Mouse (Mus musculus): ENCODE data around the gene E2f2. TPM values are rescaled to one million over a fixed set of nuclear protein-coding genes. Genes with fewer than 3 reads are reported as not detected.

E2f2 gene
- polyA plus RNA-seq, 1 experiment from 2014 or later = 9.0 TPM

DNA sequence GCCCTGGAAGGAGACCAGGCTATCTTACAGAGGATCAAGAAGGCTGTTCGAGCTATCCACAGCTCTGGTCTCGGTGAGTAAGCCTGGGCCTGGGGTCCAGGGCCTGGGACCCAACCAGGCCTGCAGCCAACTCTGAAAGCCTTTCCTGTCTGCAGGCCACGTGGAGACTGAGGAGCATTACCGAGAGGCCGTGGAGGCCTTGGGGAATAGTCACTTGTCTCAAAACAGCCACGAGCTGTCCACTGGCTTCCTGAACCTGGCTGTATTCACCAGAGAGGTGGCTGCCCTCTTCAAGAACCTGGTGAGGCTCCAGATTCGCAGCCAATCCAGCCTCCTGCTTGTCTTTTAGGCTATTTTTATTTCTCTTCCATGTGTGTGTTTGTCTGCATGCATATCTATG lies 55.2 kb downstream of the E2f2 start:
- Histone ChIP-seq H3K36me3 (ENCODE audit: control insufficient read depth, insufficient read depth, low read length) (no peaks in the 10 kb centered on the region), H3K27me3 (replicated peaks; ENCODE audit: control insufficient read depth, insufficient read depth, low read length) (no peaks in the 10 kb centered on the region), H3K9ac (ENCODE audit: low read depth, low read length) (no peak overlapping the region), H3K4me3 (ENCODE audit: low read depth, low read length) (no peak overlapping the region), H3K9me3 (ENCODE audit: control insufficient read depth, low read length) (no peaks in the 10 kb centered on the region), H3K4me1 (replicated peaks; ENCODE audit: control insufficient read depth, insufficient read depth, low read length) (no peaks in the 10 kb centered on the region), H3K27ac (ENCODE audit: low read depth, low read length) (no peak overlapping the region), H3K4me2 (no peak overlapping the region)
- 63% methylated on average over 7 of the region's 7 CpGs for WGBS
- ATAC-seq (replicated peaks; ENCODE audit: low FRiP score) (no peak), DNase-seq (ENCODE audit: low spot score) (no peak)

DNA sequence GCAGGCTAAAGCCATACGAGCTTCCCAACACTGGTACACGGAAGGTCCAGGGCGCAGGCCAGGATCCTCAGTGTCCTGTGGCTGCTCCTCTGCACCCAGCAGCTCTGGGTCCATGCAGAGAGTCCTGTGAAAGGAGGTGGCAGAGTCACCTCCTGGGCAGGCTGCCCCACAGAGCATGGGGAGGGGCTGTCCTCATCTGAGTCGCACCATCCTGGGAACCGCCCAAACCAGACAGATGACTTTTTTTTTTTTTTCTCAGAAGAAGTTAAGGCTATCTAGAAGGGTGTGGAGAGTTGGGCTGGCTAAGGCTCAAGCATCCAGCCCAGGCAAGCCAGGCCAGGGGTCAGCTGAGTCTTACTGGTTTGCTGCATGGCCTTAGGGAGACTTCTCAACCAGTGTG lies 56.4 kb downstream of the E2f2 start:
- Histone ChIP-seq H3K9me3 (ENCODE audit: control insufficient read depth, low read length) (no peaks in the 10 kb centered on the region), H3K9ac (ENCODE audit: low read depth, low read length) (no peak overlapping the region), H3K4me2 (no peak overlapping the region), H3K4me1 (replicated peaks; ENCODE audit: control insufficient read depth, insufficient read depth, low read length) (no peaks in the 10 kb centered on the region), H3K36me3 (ENCODE audit: control insufficient read depth, insufficient read depth, low read length) (no peaks in the 10 kb centered on the region), H3K27ac (ENCODE audit: low read depth, low read length) (no peak overlapping the region), H3K4me3 (ENCODE audit: low read depth, low read length) (no peak overlapping the region), H3K27me3 (replicated peaks; ENCODE audit: control insufficient read depth, insufficient read depth, low read length) (no peaks in the 10 kb centered on the region)
- 65% methylated on average over 5 of the region's 5 CpGs for WGBS
- no peak for ATAC-seq (replicated peaks; ENCODE audit: low FRiP score)
- no peak for DNase-seq (ENCODE audit: low spot score)

DNA sequence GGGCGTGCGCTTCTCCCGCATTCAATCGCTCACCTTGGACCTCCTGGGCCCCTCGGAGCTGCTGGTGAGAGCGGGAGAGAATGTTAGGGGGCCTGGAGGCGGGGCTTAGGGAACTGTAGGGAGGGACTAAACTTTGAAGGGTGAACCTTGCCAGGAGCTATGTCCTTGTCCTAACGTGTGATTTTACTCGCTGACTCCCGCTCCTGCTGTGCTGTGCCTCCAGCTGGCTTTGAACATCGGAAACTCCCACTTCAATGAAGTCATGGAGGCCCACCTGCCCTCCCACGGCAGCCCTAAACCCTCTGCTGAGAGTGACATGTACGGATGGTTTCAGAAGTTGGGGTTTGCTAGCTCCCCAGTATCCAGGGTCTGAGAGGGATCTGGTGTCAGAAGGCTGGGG lies 66.5 kb downstream of the E2f2 start:
- H3K9ac ChIP-seq (ENCODE audit: low read depth, low read length) = no peak overlapping the region
- no peaks in the 10 kb centered on the region for H3K9me3 ChIP-seq (ENCODE audit: control insufficient read depth, low read length)
- 17% methylated on average over 13 of the region's 13 CpGs for WGBS
- H3K4me1 ChIP-seq (replicated peaks; ENCODE audit: control insufficient read depth, insufficient read depth, low read length) = no peaks in the 10 kb centered on the region
- DNase-seq (ENCODE audit: low spot score) = no peak
- no peaks in the 10 kb centered on the region for H3K36me3 ChIP-seq (ENCODE audit: control insufficient read depth, insufficient read depth, low read length)
- ATAC-seq (replicated peaks; ENCODE audit: low FRiP score) = no peak
- no peak overlapping the region for H3K4me3 ChIP-seq (ENCODE audit: low read depth, low read length)
- H3K27me3 ChIP-seq (replicated peaks; ENCODE audit: control insufficient read depth, insufficient read depth, low read length) = peaks cover 61% of the 10 kb centered on the region
- no peak overlapping the region for H3K27ac ChIP-seq (ENCODE audit: low read depth, low read length)
- H3K4me2 ChIP-seq = 0 out of 2 replicates have a peak overlapping the region, but pooled peaks have one; percentile 20

DNA sequence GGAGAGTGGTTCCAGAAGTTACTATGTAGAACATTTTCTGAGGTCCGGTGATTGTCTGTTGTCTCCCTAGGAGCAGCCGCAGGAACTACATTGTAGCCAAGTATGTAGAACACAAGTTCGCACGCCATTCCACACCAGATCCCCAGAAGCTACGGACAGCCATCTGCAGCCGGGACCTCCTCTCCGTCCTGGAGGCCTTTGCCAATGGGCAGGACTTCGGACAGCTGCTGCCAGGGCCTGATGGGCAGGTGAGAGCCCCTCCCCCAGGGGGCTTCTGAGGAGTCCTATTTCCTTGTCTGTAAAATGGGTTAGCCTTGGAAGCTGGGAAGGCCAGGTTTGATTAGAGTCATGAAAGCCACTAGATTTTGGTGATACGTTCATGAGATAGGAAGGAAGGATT lies 66.9 kb downstream of the E2f2 start:
- no peak overlapping the region for H3K4me3 ChIP-seq (ENCODE audit: low read depth, low read length)
- H3K4me2 ChIP-seq = no peak overlapping the region
- no peaks in the 10 kb centered on the region for H3K9me3 ChIP-seq (ENCODE audit: control insufficient read depth, low read length)
- H3K9ac ChIP-seq (ENCODE audit: low read depth, low read length) = no peak overlapping the region
- peaks cover 62% of the 10 kb centered on the region for H3K27me3 ChIP-seq (replicated peaks; ENCODE audit: control insufficient read depth, insufficient read depth, low read length)
- 57% methylated on average over 9 of the region's 9 CpGs for WGBS
- H3K27ac ChIP-seq (ENCODE audit: low read depth, low read length) = no peak overlapping the region
- no peaks in the 10 kb centered on the region for H3K4me1 ChIP-seq (replicated peaks; ENCODE audit: control insufficient read depth, insufficient read depth, low read length)
- ATAC-seq (replicated peaks; ENCODE audit: low FRiP score) = no peak
- no peaks in the 10 kb centered on the region for H3K36me3 ChIP-seq (ENCODE audit: control insufficient read depth, insufficient read depth, low read length)
- DNase-seq (ENCODE audit: low spot score) = no peak

DNA sequence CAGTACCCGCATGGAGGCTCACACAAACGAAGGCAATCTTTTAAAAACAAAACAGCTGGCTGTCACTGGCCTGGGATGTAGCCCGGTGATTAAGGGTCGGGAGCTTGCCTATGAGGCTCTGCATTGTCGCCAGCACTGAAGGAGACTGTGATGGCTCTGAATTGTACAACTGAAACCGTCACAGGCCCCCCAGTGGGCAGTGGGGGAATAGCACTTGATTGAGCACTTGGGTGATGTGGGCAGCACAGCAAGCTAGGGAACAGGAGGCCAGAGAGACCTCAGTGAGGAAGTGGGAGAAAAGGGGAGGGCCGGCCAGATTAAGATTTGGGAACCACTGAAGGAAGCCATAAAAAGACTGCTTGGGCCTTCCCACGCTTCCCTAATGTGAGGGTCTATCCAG lies 67.4 kb downstream of the E2f2 start:
- 14% methylated on average over 8 of the region's 8 CpGs for WGBS

DNA sequence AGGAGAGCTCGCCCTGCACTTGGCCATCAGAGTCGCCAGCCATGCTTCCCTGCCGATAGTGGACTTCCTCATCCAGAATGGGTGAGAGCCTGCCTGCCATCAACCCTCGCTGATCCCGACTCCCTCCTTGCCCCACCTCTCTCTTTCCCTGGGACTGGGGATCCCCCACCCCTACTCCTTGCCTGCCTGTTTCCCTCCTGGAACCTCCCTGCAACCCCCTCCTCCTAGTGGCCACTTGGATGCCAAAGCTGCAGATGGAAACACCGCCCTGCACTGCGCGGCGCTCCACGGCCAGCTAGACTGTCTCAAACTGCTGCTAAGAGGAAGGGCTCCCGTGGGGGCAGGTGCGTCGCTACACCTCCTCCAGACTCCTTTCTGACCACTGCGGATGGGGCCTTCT lies 67.9 kb downstream of the E2f2 start:
- peaks cover 69% of the 10 kb centered on the region for H3K27me3 ChIP-seq (replicated peaks; ENCODE audit: control insufficient read depth, insufficient read depth, low read length)
- DNase-seq (ENCODE audit: low spot score) (no peak), ATAC-seq (replicated peaks; ENCODE audit: low FRiP score) (no peak)
- WGBS = 57% methylated on average over 14 of the region's 14 CpGs
- no peaks in the 10 kb centered on the region for H3K9me3 ChIP-seq (ENCODE audit: control insufficient read depth, low read length)
- no peaks in the 10 kb centered on the region for H3K36me3 ChIP-seq (ENCODE audit: control insufficient read depth, insufficient read depth, low read length)
- no peak overlapping the region for H3K27ac ChIP-seq (ENCODE audit: low read depth, low read length)
- no peak overlapping the region for H3K4me2 ChIP-seq
- no peaks in the 10 kb centered on the region for H3K4me1 ChIP-seq (replicated peaks; ENCODE audit: control insufficient read depth, insufficient read depth, low read length)
- no peak overlapping the region for H3K4me3 ChIP-seq (ENCODE audit: low read depth, low read length)
- H3K9ac ChIP-seq (ENCODE audit: low read depth, low read length) = no peak overlapping the region

More for the DNA sequence above, 67.4 kb downstream of the E2f2 start:
- H3K4me1 ChIP-seq (replicated peaks; ENCODE audit: control insufficient read depth, insufficient read depth, low read length) = no peaks in the 10 kb centered on the region
- H3K9me3 ChIP-seq (ENCODE audit: control insufficient read depth, low read length) = no peaks in the 10 kb centered on the region
- H3K9ac ChIP-seq (ENCODE audit: low read depth, low read length) = no peak overlapping the region
- no peak overlapping the region for H3K27ac ChIP-seq (ENCODE audit: low read depth, low read length)
- H3K36me3 ChIP-seq (ENCODE audit: control insufficient read depth, insufficient read depth, low read length) = no peaks in the 10 kb centered on the region
- peaks cover 64% of the 10 kb centered on the region for H3K27me3 ChIP-seq (replicated peaks; ENCODE audit: control insufficient read depth, insufficient read depth, low read length)
- ATAC-seq (replicated peaks; ENCODE audit: low FRiP score) (no peak; the same call in 1 of the 2 replicates), DNase-seq (ENCODE audit: low spot score) (peak; percentile 78)
- no peak overlapping the region for H3K4me2 ChIP-seq
- no peak overlapping the region for H3K4me3 ChIP-seq (ENCODE audit: low read depth, low read length)

DNA sequence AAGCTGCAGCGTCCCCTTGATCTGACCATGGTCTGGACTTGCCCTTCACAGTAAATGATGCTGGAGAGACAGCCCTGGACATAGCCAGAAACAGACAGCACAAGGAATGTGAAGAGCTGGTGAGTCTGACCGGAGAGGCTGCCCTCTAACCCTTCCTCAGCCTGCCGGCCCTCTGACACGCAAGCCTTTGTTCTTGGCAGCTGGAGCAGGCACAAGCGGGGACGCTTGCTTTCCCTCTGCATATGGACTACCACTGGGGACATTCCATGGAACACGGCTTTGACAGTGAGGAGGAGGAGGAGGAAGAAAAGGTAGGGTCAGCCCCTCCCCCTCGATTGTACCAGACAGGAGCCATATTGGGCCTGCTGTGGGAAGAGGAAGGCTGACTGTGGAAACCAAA lies 68.8 kb downstream of the E2f2 start:
- no peak for ATAC-seq (replicated peaks; ENCODE audit: low FRiP score)
- Histone ChIP-seq H3K36me3 (ENCODE audit: control insufficient read depth, insufficient read depth, low read length) (no peaks in the 10 kb centered on the region), H3K9me3 (ENCODE audit: control insufficient read depth, low read length) (no peaks in the 10 kb centered on the region), H3K27me3 (replicated peaks; ENCODE audit: control insufficient read depth, insufficient read depth, low read length) (peaks cover 77% of the 10 kb centered on the region), H3K9ac (ENCODE audit: low read depth, low read length) (no peak overlapping the region), H3K27ac (ENCODE audit: low read depth, low read length) (no peak overlapping the region), H3K4me3 (ENCODE audit: low read depth, low read length) (no peak overlapping the region), H3K4me1 (replicated peaks; ENCODE audit: control insufficient read depth, insufficient read depth, low read length) (no peaks in the 10 kb centered on the region), H3K4me2 (no peak overlapping the region)
- WGBS = 67% methylated on average over 8 of the region's 8 CpGs
- DNase-seq (ENCODE audit: low spot score) = no peak

DNA sequence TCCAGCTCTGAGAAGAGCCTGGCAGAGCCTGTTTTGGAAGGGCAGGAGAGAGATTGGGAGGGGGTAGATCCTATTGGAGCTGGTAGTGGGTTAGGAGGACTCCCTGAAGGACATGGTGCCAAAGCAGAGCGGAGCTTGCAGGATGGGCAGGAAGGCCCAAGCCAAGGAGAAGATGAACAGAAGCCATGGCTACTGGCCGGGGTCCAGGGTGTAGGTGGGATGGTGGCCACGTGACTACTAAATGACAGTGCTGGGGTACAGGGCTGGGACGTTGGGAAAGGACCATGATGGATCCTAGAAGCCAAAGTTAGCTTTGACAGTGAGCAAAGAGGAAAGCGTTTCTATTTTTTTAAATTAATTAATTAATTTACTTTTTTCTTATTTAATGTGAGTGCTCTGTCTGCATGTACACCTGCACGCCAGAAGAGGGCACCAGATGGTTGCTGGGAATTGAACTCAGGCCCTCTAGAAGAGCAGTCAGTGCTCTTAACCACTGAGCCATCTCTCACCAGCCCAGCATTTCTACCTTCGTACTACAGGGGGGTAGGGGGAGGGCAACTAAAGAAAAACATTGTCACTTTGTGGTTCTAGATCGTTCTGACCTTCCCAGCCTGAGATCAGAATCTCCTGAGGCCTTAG lies 70.0 kb downstream of the E2f2 start:
- H3K4me2 ChIP-seq = no peak overlapping the region
- peaks cover 89% of the 10 kb centered on the region for H3K27me3 ChIP-seq (replicated peaks; ENCODE audit: control insufficient read depth, insufficient read depth, low read length)
- ATAC-seq (replicated peaks; ENCODE audit: low FRiP score) (no peak), DNase-seq (ENCODE audit: low spot score) (no peak)
- no peaks in the 10 kb centered on the region for H3K36me3 ChIP-seq (ENCODE audit: control insufficient read depth, insufficient read depth, low read length)
- no peak overlapping the region for H3K9ac ChIP-seq (ENCODE audit: low read depth, low read length)
- H3K4me1 ChIP-seq (replicated peaks; ENCODE audit: control insufficient read depth, insufficient read depth, low read length) = peaks cover 6% of the 10 kb centered on the region; the same call in 1 of the 2 replicates
- H3K9me3 ChIP-seq (ENCODE audit: control insufficient read depth, low read length) = no peaks in the 10 kb centered on the region
- no peak overlapping the region for H3K4me3 ChIP-seq (ENCODE audit: low read depth, low read length)
- no peak overlapping the region for H3K27ac ChIP-seq (ENCODE audit: low read depth, low read length)
- WGBS = 37% methylated on average over 8 of the region's 8 CpGs

DNA sequence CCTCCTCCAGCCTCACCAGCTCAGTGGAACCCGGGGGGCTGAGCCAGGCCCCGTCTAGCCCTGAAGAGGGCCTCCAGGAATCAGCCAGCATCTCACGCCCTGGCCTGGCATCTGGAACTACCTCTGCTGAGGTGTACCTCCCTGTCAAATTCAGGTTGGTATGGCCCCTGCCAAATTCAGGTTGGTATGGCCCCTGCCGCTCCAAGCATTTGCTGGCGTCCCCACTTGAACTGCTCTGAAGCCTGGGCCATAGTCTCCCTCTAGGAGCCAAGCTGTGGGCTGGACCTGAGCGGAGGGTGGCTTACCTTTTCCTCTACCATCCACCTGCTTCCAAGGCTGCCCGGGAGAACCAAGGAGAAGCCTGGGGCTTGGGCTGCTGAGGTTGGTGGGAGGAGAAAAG lies 70.5 kb downstream of the E2f2 start:
- no peaks in the 10 kb centered on the region for H3K36me3 ChIP-seq (ENCODE audit: control insufficient read depth, insufficient read depth, low read length)
- no peaks in the 10 kb centered on the region for H3K9me3 ChIP-seq (ENCODE audit: control insufficient read depth, low read length)
- peaks cover 6% of the 10 kb centered on the region; the same call in 1 of the 2 replicates for H3K4me1 ChIP-seq (replicated peaks; ENCODE audit: control insufficient read depth, insufficient read depth, low read length)
- no peak for DNase-seq (ENCODE audit: low spot score)
- H3K27me3 ChIP-seq (replicated peaks; ENCODE audit: control insufficient read depth, insufficient read depth, low read length) = peaks cover 89% of the 10 kb centered on the region
- no peak overlapping the region for H3K27ac ChIP-seq (ENCODE audit: low read depth, low read length)
- H3K4me3 ChIP-seq (ENCODE audit: low read depth, low read length) = no peak overlapping the region
- no peak for ATAC-seq (replicated peaks; ENCODE audit: low FRiP score)
- 71% methylated on average over 7 of the region's 7 CpGs for WGBS
- H3K9ac ChIP-seq (ENCODE audit: low read depth, low read length) = no peak overlapping the region
- no peak overlapping the region for H3K4me2 ChIP-seq

Data from liver, embryonic 11.5 days (tissue).